Mouse (Mus musculus): ENCODE measurements at regions not wholly inside any gene's neighbourhood (a gene's known extent, or its start where the extent isn't known, plus 50 kb on each side); places are given as distances from the start of the nearest gene placed in this dataset.

GRCm38 (mm10) chr4:56036334-56036733 lies 504.1 kb upstream of the Klf4 start:
- Histone ChIP-seq H3K79me2 (ENCODE audit: control insufficient read depth, insufficient read depth) (no peaks in the 10 kb centered on the region), H3K27me3 (ENCODE audit: control insufficient read depth, insufficient read depth, insufficient read length) (no peaks in the 10 kb centered on the region), H3K4me2 (ENCODE audit: low read depth) (no peak overlapping the region), H3ac (ENCODE audit: control insufficient read depth, insufficient read length) (no peak overlapping the region), H3K4me3 (no peak overlapping the region), H3K36me3 (ENCODE audit: control insufficient read depth, insufficient read depth) (no peaks in the 10 kb centered on the region)
- TF ChIP-seq CEBPB (IDR thresholded peaks at IDR 0.05; ENCODE audit: insufficient read depth, poor library complexity, severe bottlenecking) (no peak), MAX (IDR thresholded peaks at IDR 0.05; ENCODE audit: low read depth) (no peak), TCF3 (IDR thresholded peaks at IDR 0.05; ENCODE audit: insufficient read length, low read depth) (no peak), E2F4 (IDR thresholded peaks at IDR 0.05; ENCODE audit: insufficient read depth) (no peak), USF1 (IDR thresholded peaks at IDR 0.05; ENCODE audit: low read depth) (no peak), MYOD1 (IDR thresholded peaks at IDR 0.05; ENCODE audit: control insufficient read depth in 1 of 3, insufficient read length in 2 of 3, low read depth in 2 of 3) (no peak), MYOG (IDR thresholded peaks at IDR 0.05; ENCODE audit: control insufficient read depth in 1 of 3, insufficient read depth in 1 of 3, insufficient read length in 2 of 3, low read depth in 2 of 3) (no peak), POLR2AphosphoS2 (IDR thresholded peaks at IDR 0.05; ENCODE audit: insufficient read length, low read depth) (no peak), TCF12 (IDR thresholded peaks at IDR 0.05; ENCODE audit: insufficient read depth, poor library complexity, severe bottlenecking) (no peak), POLR2A (IDR thresholded peaks at IDR 0.05; ENCODE audit: insufficient read length, low read depth) (no peak), REST (IDR thresholded peaks at IDR 0.05; ENCODE audit: insufficient read depth, insufficient read length) (no peak), SRF (IDR thresholded peaks at IDR 0.05; ENCODE audit: control insufficient read depth, insufficient read length, low read depth) (no peak)

- Histone ChIP-seq H3ac (ENCODE audit: control insufficient read depth, insufficient read length) (no peak overlapping the region), H3K4me2 (ENCODE audit: low read depth) (no peak overlapping the region), H3K79me2 (ENCODE audit: control insufficient read depth, insufficient read depth) (no peaks in the 10 kb centered on the region), H3K4me3 (no peak overlapping the region), H3K27me3 (ENCODE audit: control insufficient read depth, insufficient read depth, insufficient read length) (no peaks in the 10 kb centered on the region), H3K36me3 (ENCODE audit: control insufficient read depth, insufficient read depth) (no peaks in the 10 kb centered on the region)
- no peak for TF ChIP-seq REST (IDR thresholded peaks at IDR 0.05; ENCODE audit: insufficient read depth, insufficient read length)
These were observed 503.3 kb upstream of the Klf4 start for GRCm38 (mm10) chr4:56035543-56035942.

GRCm38 (mm10) chr4:56028441-56028840 lies 496.2 kb upstream of the Klf4 start:
- TF ChIP-seq USF1 (IDR thresholded peaks at IDR 0.05; ENCODE audit: low read depth) (no peak), POLR2A (IDR thresholded peaks at IDR 0.05; ENCODE audit: insufficient read length, low read depth) (no peak), REST (IDR thresholded peaks at IDR 0.05; ENCODE audit: insufficient read depth, insufficient read length) (no peak)
- Histone ChIP-seq H3K36me3 (ENCODE audit: control insufficient read depth, insufficient read depth) (no peaks in the 10 kb centered on the region), H3K4me3 (no peak overlapping the region), H3K4me2 (ENCODE audit: low read depth) (no peak overlapping the region), H3K27me3 (ENCODE audit: control insufficient read depth, insufficient read depth, insufficient read length) (no peaks in the 10 kb centered on the region), H3ac (ENCODE audit: control insufficient read depth, insufficient read length) (no peak overlapping the region), H3K79me2 (ENCODE audit: control insufficient read depth, insufficient read depth) (no peaks in the 10 kb centered on the region)

GRCm38 (mm10) chr4:56027258-56027657 lies 495.0 kb upstream of the Klf4 start:
- Histone ChIP-seq H3K79me2 (ENCODE audit: control insufficient read depth, insufficient read depth) (no peaks in the 10 kb centered on the region), H3K27me3 (ENCODE audit: control insufficient read depth, insufficient read depth, insufficient read length) (no peaks in the 10 kb centered on the region), H3K4me3 (no peak overlapping the region), H3K36me3 (ENCODE audit: control insufficient read depth, insufficient read depth) (no peaks in the 10 kb centered on the region), H3ac (ENCODE audit: control insufficient read depth, insufficient read length) (no peak overlapping the region), H3K4me2 (ENCODE audit: low read depth) (no peak overlapping the region)
- TF ChIP-seq MAX (IDR thresholded peaks at IDR 0.05; ENCODE audit: low read depth), result no peak
- no peak for TF ChIP-seq MYOD1 (IDR thresholded peaks at IDR 0.05; ENCODE audit: control insufficient read depth in 1 of 3, insufficient read length in 2 of 3, low read depth in 2 of 3)
- TF ChIP-seq REST (IDR thresholded peaks at IDR 0.05; ENCODE audit: insufficient read depth, insufficient read length), result no peak
- no peak for TF ChIP-seq USF1 (IDR thresholded peaks at IDR 0.05; ENCODE audit: low read depth)
- TF ChIP-seq POLR2A (IDR thresholded peaks at IDR 0.05; ENCODE audit: insufficient read length, low read depth), result no peak
- TF ChIP-seq POLR2AphosphoS2 (IDR thresholded peaks at IDR 0.05; ENCODE audit: insufficient read length, low read depth), result no peak
- no peak for TF ChIP-seq MYOG (IDR thresholded peaks at IDR 0.05; ENCODE audit: control insufficient read depth in 1 of 3, insufficient read depth in 1 of 3, insufficient read length in 2 of 3, low read depth in 2 of 3)
- TF ChIP-seq CEBPB (IDR thresholded peaks at IDR 0.05; ENCODE audit: insufficient read depth, poor library complexity, severe bottlenecking), result no peak

GRCm38 (mm10) chr4:56024478-56024877 lies 492.2 kb upstream of the Klf4 start:
- Histone ChIP-seq H3K4me3 (no peak overlapping the region), H3K79me2 (ENCODE audit: control insufficient read depth, insufficient read depth) (no peaks in the 10 kb centered on the region), H3K4me2 (ENCODE audit: low read depth) (no peak overlapping the region), H3K36me3 (ENCODE audit: control insufficient read depth, insufficient read depth) (no peaks in the 10 kb centered on the region), H3ac (ENCODE audit: control insufficient read depth, insufficient read length) (no peak overlapping the region), H3K27me3 (ENCODE audit: control insufficient read depth, insufficient read depth, insufficient read length) (no peaks in the 10 kb centered on the region)
- no peak for TF ChIP-seq CEBPB (IDR thresholded peaks at IDR 0.05; ENCODE audit: insufficient read depth, poor library complexity, severe bottlenecking)
- TF ChIP-seq REST (IDR thresholded peaks at IDR 0.05; ENCODE audit: insufficient read depth, insufficient read length), result no peak
- TF ChIP-seq MYOD1 (IDR thresholded peaks at IDR 0.05; ENCODE audit: control insufficient read depth in 1 of 3, insufficient read length in 2 of 3, low read depth in 2 of 3), result no peak
- no peak for TF ChIP-seq MAX (IDR thresholded peaks at IDR 0.05; ENCODE audit: low read depth)
- TF ChIP-seq MYOG (IDR thresholded peaks at IDR 0.05; ENCODE audit: control insufficient read depth in 1 of 3, insufficient read depth in 1 of 3, insufficient read length in 2 of 3, low read depth in 2 of 3), result no peak
- no peak for TF ChIP-seq E2F4 (IDR thresholded peaks at IDR 0.05; ENCODE audit: insufficient read depth)
- TF ChIP-seq SRF (IDR thresholded peaks at IDR 0.05; ENCODE audit: control insufficient read depth, insufficient read length, low read depth), result no peak
- no peak for TF ChIP-seq POLR2AphosphoS2 (IDR thresholded peaks at IDR 0.05; ENCODE audit: insufficient read length, low read depth)
- TF ChIP-seq TCF12 (IDR thresholded peaks at IDR 0.05; ENCODE audit: insufficient read depth, poor library complexity, severe bottlenecking), result no peak
- TF ChIP-seq POLR2A (IDR thresholded peaks at IDR 0.05; ENCODE audit: insufficient read length, low read depth), result no peak
- TF ChIP-seq TCF3 (IDR thresholded peaks at IDR 0.05; ENCODE audit: insufficient read length, low read depth), result no peak
- TF ChIP-seq USF1 (IDR thresholded peaks at IDR 0.05; ENCODE audit: low read depth), result no peak

Measured in myocyte (in vitro differentiated cells).